Mouse (Mus musculus) bone marrow macrophage, adult 2 months (primary cell): ENCODE results near the gene Olfr1342.

ENCODE experiments used
- CTCF ChIP-seq: IDR thresholded peaks from 2 replicates; pipeline ENCODE4 v1.5.1; 2012; ENCODE audit warnings: low read depth, mild to moderate bottlenecking, low read length, moderate library complexity
- POLR2A ChIP-seq: IDR thresholded peaks from 2 replicates; pipeline ENCODE4 v1.6.1; 2012; ENCODE audit warnings: mild to moderate bottlenecking, low read depth, low read length, borderline replicate concordance

DNA sequence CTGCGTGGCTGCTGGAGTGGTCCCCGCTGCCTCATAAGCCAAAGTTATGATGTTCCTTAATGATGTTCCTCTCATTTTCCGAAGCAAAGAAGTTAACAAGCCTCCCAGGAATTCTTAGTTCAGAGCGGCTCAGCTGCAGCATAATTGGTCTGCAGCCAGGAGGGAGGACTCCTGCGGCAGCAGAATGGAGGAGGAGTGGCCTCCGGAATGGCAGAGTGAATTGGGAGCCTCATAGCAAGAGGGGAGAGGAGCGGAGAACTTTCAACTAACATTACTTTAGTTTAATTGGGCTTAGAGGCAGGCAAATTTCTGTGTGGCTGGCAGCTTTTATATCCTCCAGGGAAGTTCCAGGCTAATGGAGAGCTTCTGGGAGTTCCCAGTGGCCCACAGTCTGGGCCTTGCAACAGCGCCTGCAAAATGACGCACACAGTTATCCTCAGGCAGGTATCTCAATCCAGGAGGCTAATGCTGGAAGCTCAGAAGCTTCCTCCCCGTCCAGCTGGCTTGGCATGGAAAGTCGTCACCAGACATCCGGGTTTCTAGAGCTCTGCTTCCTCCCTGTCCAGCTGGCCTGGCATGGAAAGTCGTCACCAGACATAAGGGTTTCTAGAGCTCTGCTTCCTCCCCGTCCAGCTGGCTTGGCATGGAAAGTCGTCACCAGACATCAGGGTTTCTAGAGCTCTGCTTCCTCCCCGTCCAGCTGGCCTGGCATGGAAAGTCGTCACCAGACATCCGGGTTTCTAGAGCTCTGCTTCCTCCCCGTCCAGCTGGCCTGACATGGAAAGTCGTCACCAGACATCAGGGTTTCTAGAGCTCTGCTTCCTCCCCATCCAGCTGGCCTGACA, 50.0 kb downstream of the Olfr1342 start:
- TF ChIP-seq CTCF (no peak), POLR2A (no peak)
